Mouse (Mus musculus) G1E (cell line): Measurements from ENCODE around the gene Dohh.

Experiments used
- GATA1 ChIP-seq: IDR thresholded peaks from 2 replicates; pipeline ENCODE4 v1.6.1; 2012; ENCODE audit warnings: borderline replicate concordance, low read length, inconsistent platforms, mixed read lengths
- GATA2 ChIP-seq: IDR thresholded peaks from 2 replicates; pipeline ENCODE4 v1.6.1; 2012; ENCODE audit warnings: low read depth, low read length, inconsistent platforms, borderline replicate concordance

DNA sequence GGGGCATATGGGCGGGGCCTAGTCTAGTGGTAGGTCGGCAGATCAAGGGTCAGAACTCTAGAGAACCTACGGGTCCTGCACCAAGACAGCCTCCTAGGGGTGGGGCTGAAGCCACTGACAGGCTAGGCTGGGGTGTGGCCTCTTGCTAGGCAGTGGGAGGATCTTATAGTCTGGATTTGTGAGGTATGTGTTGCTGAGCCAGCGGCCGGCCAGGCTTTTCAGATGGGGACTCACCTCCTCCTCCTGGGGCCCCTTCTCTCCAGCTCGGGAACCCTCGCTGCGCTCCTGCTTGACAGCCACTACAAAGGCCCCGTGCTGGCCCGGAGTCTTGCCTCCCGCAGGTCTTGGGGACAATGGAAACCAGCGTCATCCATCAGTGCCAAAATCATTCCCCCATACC, 35.1 kb upstream of the Dohh start:
- TF ChIP-seq GATA1: no peak
- no peak for TF ChIP-seq GATA2
